Mouse (Mus musculus): ENCODE measurements around the gene BC049352. TPM values are rescaled to one million over a fixed set of nuclear protein-coding genes. Genes with fewer than 3 reads are reported as not detected.

BC049352 gene
- total and polyA plus RNA-seq, 3 experiments: 0.17 TPM; not detected in 2

- DNase-seq (ENCODE audit: extremely low read depth): peak; percentile 11
- Histone ChIP-seq H3K27me3 (replicated peaks) (peaks cover 96% of the 10 kb centered on the region), H3K4me1 (ENCODE audit: control insufficient read depth in 1 of 2, insufficient read depth in 2 of 2) (peaks cover 0 to 11% of the 10 kb centered on the region in 2 experiments; a peak in 2 of 4 replicates), H3K79me2 (replicated peaks; ENCODE audit: control insufficient read depth, extremely low read depth, insufficient read depth, poor library complexity, severe bottlenecking) (no peaks in the 10 kb centered on the region), H3K9me3 (replicated peaks; ENCODE audit: low read length) (no peaks in the 10 kb centered on the region), H3K4me3 (replicated peaks in 1 of 3; ENCODE audit: low read depth in 2 of 3, low read length in 2 of 3, poor library complexity in 1 of 3) (peak within 1 kb of the TSS in 2 of 3 experiments; percentile 12 to 59), H3K4me2 (ENCODE audit: insufficient read depth, low read depth, poor library complexity, severe bottlenecking) (peak within 1 kb of the TSS; percentile 87), H3K36me3 (replicated peaks in 1 of 2; ENCODE audit: control insufficient read depth in 1 of 2, insufficient read depth in 1 of 2, low read length in 1 of 2) (no peaks in the 10 kb centered on the region), H3K27ac (ENCODE audit: insufficient read depth, low read depth) (no peak within 1 kb of the TSS), H3K9ac (ENCODE audit: insufficient read depth, low read depth) (0 out of 2 replicates have a peak within 1 kb of the TSS, but pooled peaks have one; percentile 9)
- in situ Hi-C loops (cut with MboI; ENCODE audit: low pct_ligation_motif_present, low pct_unique_long_range_greater_than_20kb, low sequenced_read_pairs) (no loop called here), dilution Hi-C loops (cut with MboI; ENCODE audit: extremely low pct_ligation_motif_present, extremely low pct_unique_long_range_greater_than_20kb, low sequenced_read_pairs) (no loop called here)
- peak; percentile 91 for TF ChIP-seq UBTF (IDR thresholded peaks at IDR 0.05; ENCODE audit: low read depth, low read length)
- TF ChIP-seq NELFE (IDR thresholded peaks at IDR 0.05; ENCODE audit: low read depth, low read length): no peak
Measured at GRCm38 (mm10) chr9:45138191-45139032, 43.4 kb upstream of the BC049352 start, which contains the start of gene Scn4b. TSS of gene Scn4b (plus strand) at chr9:45138395.

DNA sequence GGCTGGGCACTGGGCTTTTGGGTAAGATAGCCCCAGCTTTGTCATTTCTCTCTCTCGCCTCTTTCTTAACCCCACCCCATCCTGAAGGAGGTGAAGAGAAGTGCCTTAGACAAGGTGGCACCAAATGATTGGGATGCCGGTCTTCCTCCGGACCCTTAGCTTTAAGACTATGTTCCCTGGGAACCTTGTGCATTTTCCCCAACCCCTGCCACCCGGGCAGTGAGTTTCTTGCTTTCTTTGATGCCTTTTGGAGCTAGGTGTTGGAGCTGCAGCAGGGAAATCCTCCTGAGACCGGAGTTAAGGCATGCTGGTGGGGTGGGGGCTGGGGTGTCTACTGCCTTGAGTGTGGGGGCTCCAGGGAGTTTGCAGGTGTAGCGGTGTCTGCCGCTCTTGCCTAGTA is 42.7 kb upstream of the BC049352 start:
- in situ Hi-C loops (cut with MboI; ENCODE audit: low pct_ligation_motif_present, low pct_unique_long_range_greater_than_20kb, low sequenced_read_pairs) (no loop called here), dilution Hi-C loops (cut with MboI; ENCODE audit: extremely low pct_ligation_motif_present, extremely low pct_unique_long_range_greater_than_20kb, low sequenced_read_pairs) (no loop called here)
- TF ChIP-seq EP300 (IDR thresholded peaks at IDR 0.05; ENCODE audit: low read length): no peak
- Histone ChIP-seq H3K27me3 (replicated peaks) (peaks cover 97% of the 10 kb centered on the region), H3K4me1 (ENCODE audit: control insufficient read depth in 1 of 2, insufficient read depth in 2 of 2) (peaks cover 0 to 11% of the 10 kb centered on the region in 2 experiments; a peak in 2 of 4 replicates), H3K4me2 (ENCODE audit: insufficient read depth, low read depth, poor library complexity, severe bottlenecking) (peak overlapping the region; percentile 87), H3K9ac (ENCODE audit: insufficient read depth, low read depth) (no peak overlapping the region), H3K4me3 (replicated peaks in 1 of 3; ENCODE audit: low read depth in 2 of 3, low read length in 2 of 3, poor library complexity in 1 of 3) (peak overlapping the region in 1 of 3 experiments; percentile 59), H3K27ac (ENCODE audit: insufficient read depth, low read depth) (no peak overlapping the region), H3K36me3 (replicated peaks in 1 of 2; ENCODE audit: control insufficient read depth in 1 of 2, insufficient read depth in 1 of 2, low read length in 1 of 2) (no peaks in the 10 kb centered on the region), H3K79me2 (replicated peaks; ENCODE audit: control insufficient read depth, extremely low read depth, insufficient read depth, poor library complexity, severe bottlenecking) (no peaks in the 10 kb centered on the region), H3K9me3 (replicated peaks; ENCODE audit: low read length) (no peaks in the 10 kb centered on the region)
- DNase-seq (ENCODE audit: extremely low read depth): no peak

DNA sequence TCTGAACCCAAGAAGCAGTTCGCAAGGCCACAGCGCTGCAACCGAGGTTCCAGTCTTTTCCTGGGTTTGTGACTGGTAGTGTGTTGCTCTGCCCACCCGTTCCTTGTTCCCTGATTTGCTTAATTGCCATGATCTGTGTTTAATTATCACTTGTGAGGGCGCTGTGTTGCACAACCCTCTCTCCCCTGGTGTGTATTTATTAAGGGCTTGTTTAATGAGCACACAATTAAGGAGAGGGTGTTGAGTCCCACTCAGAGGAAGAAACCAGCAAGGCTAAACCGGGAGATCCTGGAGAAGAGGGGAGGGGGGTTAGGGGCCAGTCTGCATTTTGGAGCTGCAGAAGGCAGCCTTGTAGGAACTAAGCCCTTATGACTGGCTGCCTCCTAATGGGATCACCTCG is 40.9 kb upstream of the BC049352 start:
- no peak for DNase-seq (ENCODE audit: extremely low read depth)
- Histone ChIP-seq H3K36me3 (replicated peaks in 1 of 2; ENCODE audit: control insufficient read depth in 1 of 2, insufficient read depth in 1 of 2, low read length in 1 of 2) (no peaks in the 10 kb centered on the region), H3K27ac (ENCODE audit: insufficient read depth, low read depth) (no peak overlapping the region), H3K9me3 (replicated peaks; ENCODE audit: low read length) (no peaks in the 10 kb centered on the region), H3K79me2 (replicated peaks; ENCODE audit: control insufficient read depth, extremely low read depth, insufficient read depth, poor library complexity, severe bottlenecking) (no peaks in the 10 kb centered on the region), H3K9ac (ENCODE audit: insufficient read depth, low read depth) (no peak overlapping the region), H3K27me3 (replicated peaks) (peaks cover 95% of the 10 kb centered on the region), H3K4me1 (ENCODE audit: control insufficient read depth in 1 of 2, insufficient read depth in 2 of 2) (peaks cover 4 to 11% of the 10 kb centered on the region in 2 experiments; a peak in 2 of 4 replicates), H3K4me3 (replicated peaks in 1 of 3; ENCODE audit: low read depth in 2 of 3, low read length in 2 of 3, poor library complexity in 1 of 3) (no peak overlapping the region), H3K4me2 (ENCODE audit: insufficient read depth, low read depth, poor library complexity, severe bottlenecking) (no peak overlapping the region)
- TF ChIP-seq BHLHE40 (IDR thresholded peaks at IDR 0.05; ENCODE audit: low read depth, low read length) (no peak), UBTF (IDR thresholded peaks at IDR 0.05; ENCODE audit: low read depth, low read length) (no peak), KAT2A (IDR thresholded peaks at IDR 0.05; ENCODE audit: insufficient replicate concordance, low read length) (no peak), TBP (conservative IDR thresholded peaks at IDR 0.05; ENCODE audit: low read depth, low read length) (no peak), E2F4 (IDR thresholded peaks at IDR 0.05; ENCODE audit: insufficient replicate concordance, low read depth, low read length) (no peak), HCFC1 (IDR thresholded peaks at IDR 0.05; ENCODE audit: low read depth, low read length) (no peak), GABPA (IDR thresholded peaks at IDR 0.05; ENCODE audit: insufficient replicate concordance, low read depth, low read length) (no peak), POLR2AphosphoS2 (IDR thresholded peaks at IDR 0.05; ENCODE audit: low read depth, low read length) (no peak), MAX (IDR thresholded peaks at IDR 0.05; ENCODE audit: low read length) (no peak)
- dilution Hi-C loops (cut with MboI; ENCODE audit: extremely low pct_ligation_motif_present, extremely low pct_unique_long_range_greater_than_20kb, low sequenced_read_pairs) (no loop called here), in situ Hi-C loops (cut with MboI; ENCODE audit: low pct_ligation_motif_present, low pct_unique_long_range_greater_than_20kb, low sequenced_read_pairs) (no loop called here)

All from CH12.LX (cell line).